Mouse (Mus musculus): ENCODE results near the gene Med6.

Gene Med6

GRCm38 (mm10) chr12:81594902-81595671, at the start of gene Med6:
TSS of gene Med6 (minus strand) at chr12:81595008.
- peak; percentile 99 for DNase-seq (ENCODE audit: low read depth, low spot score)

GRCm38 (mm10) chr12:81642361-81643082, 47.7 kb upstream of the Med6 start:
- peak; percentile 71 for DNase-seq (ENCODE audit: low read depth, low spot score)

GRCm38 (mm10) chr12:81640656-81641055, 45.8 kb upstream of the Med6 start:
- no peak for DNase-seq (ENCODE audit: low read depth, low spot score)

- no peak for DNase-seq (ENCODE audit: low read depth, low spot score)
Measured at GRCm38 (mm10) chr12:81633246-81633645, 38.4 kb upstream of the Med6 start.

- DNase-seq (ENCODE audit: low read depth, low spot score), result peak; percentile 59
Measured at GRCm38 (mm10) chr12:81631661-81632401, 37.0 kb upstream of the Med6 start.

- DNase-seq (ENCODE audit: low read depth, low spot score), result peak; percentile 87
Measured at GRCm38 (mm10) chr12:81630915-81631660, 36.3 kb upstream of the Med6 start, which contains the start of gene Ttc9. TSS of gene Ttc9 (plus strand) at chr12:81631249.

GRCm38 (mm10) chr12:81630520-81630914, 35.7 kb upstream of the Med6 start:
- DNase-seq (ENCODE audit: low read depth, low spot score), result peak; percentile 92

GRCm38 (mm10) chr12:81628091-81628490, 33.3 kb upstream of the Med6 start:
- DNase-seq (ENCODE audit: low read depth, low spot score), result no peak

GRCm38 (mm10) chr12:81627426-81627825, 32.6 kb upstream of the Med6 start:
- no peak for DNase-seq (ENCODE audit: low read depth, low spot score)

GRCm38 (mm10) chr12:81626226-81626861, 31.5 kb upstream of the Med6 start:
- DNase-seq (ENCODE audit: low read depth, low spot score), result peak; percentile 84

- DNase-seq (ENCODE audit: low read depth, low spot score), result no peak
Measured at GRCm38 (mm10) chr12:81623377-81623776, 28.6 kb upstream of the Med6 start.

- DNase-seq (ENCODE audit: low read depth, low spot score), result peak; percentile 85
Measured at GRCm38 (mm10) chr12:81619302-81619701, 24.5 kb upstream of the Med6 start.

GRCm38 (mm10) chr12:81616980-81617379, 22.2 kb upstream of the Med6 start:
- DNase-seq (ENCODE audit: low read depth, low spot score), result peak; percentile 91

GRCm38 (mm10) chr12:81615807-81616206, 21.0 kb upstream of the Med6 start:
- DNase-seq (ENCODE audit: low read depth, low spot score), result peak; percentile 81

- no peak for DNase-seq (ENCODE audit: low read depth, low spot score)
Measured at GRCm38 (mm10) chr12:81609445-81609844, 14.6 kb upstream of the Med6 start.

- no peak for DNase-seq (ENCODE audit: low read depth, low spot score)
Measured at GRCm38 (mm10) chr12:81604995-81605784, 10.4 kb upstream of the Med6 start.

GRCm38 (mm10) chr12:81596547-81597262, 1.9 kb upstream of the Med6 start:
- DNase-seq (ENCODE audit: low read depth, low spot score), result no peak

- no peak for DNase-seq (ENCODE audit: low read depth, low spot score)
Measured at GRCm38 (mm10) chr12:81568374-81568773, 26.4 kb downstream of the Med6 start, which contains the start of gene Adam21. TSS of gene Adam21 (minus strand) at chr12:81568474.

GRCm38 (mm10) chr12:81567931-81568330, 26.9 kb downstream of the Med6 start:
- no peak for DNase-seq (ENCODE audit: low read depth, low spot score)

Measured in brain, adult 2 months (tissue).